ENCODE assay signal across 17 mouse cellular contexts in the genomic region with DNA sequence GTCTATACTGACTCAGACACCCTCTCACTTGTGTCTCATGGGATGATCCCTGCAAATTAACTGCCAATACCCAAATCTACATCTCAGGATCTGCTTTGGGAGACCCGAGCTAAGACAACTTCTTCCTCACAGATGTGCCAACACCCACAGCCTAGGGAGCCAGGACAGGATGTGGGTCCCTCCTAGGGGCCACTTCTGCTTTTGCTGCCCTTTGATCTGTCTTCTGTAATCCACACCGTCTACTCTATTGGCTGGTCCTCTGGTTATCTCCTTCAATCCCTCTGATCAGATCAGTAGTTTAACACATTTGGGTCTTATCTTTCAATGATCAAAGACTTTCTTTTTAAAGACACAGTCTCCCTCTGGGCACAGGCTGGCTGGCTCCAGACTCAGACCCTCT. TPM values are rescaled to one million over a fixed set of nuclear protein-coding genes. Genes with fewer than 3 reads are reported as not detected.
DNase-seq lines count a peak whose midpoint lies in the region; ATAC-seq and TF ChIP-seq lines count a peak whose summit lies in the region.
"Had no signal": no experiment of that assay in that cellular context is flagged by ENCODE, and none has a peak within 500 bp of the region (broad histone marks: within the 10 kb centered on the region; RNA-seq: fewer than 3 reads in every experiment).

No protein-coding gene starts in this region.

- no peak overlapping the region for H3K9ac ChIP-seq in heart, adult 2 months (ENCODE audit: low read depth, low read length)
- H3K9ac ChIP-seq: forebrain, embryonic 13.5 days; heart, embryonic 15.5 days; hindbrain, embryonic 15.5 days; limb, embryonic 13.5 days; lung, embryonic 14.5 days; midbrain, embryonic 13.5 days had no signal

- H3K27ac ChIP-seq in heart, adult 2 months = no peak overlapping the region
- H3K27ac ChIP-seq: forebrain, embryonic 13.5 days; gastrocnemius, adult 2 months; heart, embryonic 15.5 days; hindbrain, embryonic 15.5 days; limb, embryonic 13.5 days; midbrain, embryonic 13.5 days had no signal

- H3K79me2 ChIP-seq in heart, adult 2 months (replicated peaks; ENCODE audit: control insufficient read depth, insufficient read depth, low read length) = no peaks in the 10 kb centered on the region

- TF ChIP-seq POLR2A in heart, adult 2 months (IDR thresholded peaks at IDR 0.05; ENCODE audit: insufficient read depth, low read depth, low read length) = no peak

- TF ChIP-seq EP300 in heart, adult 2 months (IDR thresholded peaks at IDR 0.05; ENCODE audit: insufficient read depth, low read depth, low read length) = no peak

- WGBS in heart, adult 2 months = 38% methylated on average over 2 of the region's 2 CpGs

- H3K36me3 ChIP-seq in heart, adult 2 months (ENCODE audit: control insufficient read depth, insufficient read depth, low read length) = no peaks in the 10 kb centered on the region
- H3K36me3 ChIP-seq: heart, embryonic 15.5 days; hindbrain, embryonic 15.5 days; limb, embryonic 13.5 days; midbrain, embryonic 13.5 days had no signal

- peak; percentile 68 to 72 for ATAC-seq in hematopoietic stem cell, adult 5-6 weeks (replicated peaks in 1 of 2; ENCODE audit: insufficient read depth in 1 of 2, low FRiP score in 2 of 2, low TSS enrichment in 1 of 2, low read depth in 1 of 2, poor library complexity in 2 of 2, severe bottlenecking in 2 of 2)
- ATAC-seq: forebrain, embryonic 13.5 days; midbrain, embryonic 13.5 days had no signal

- H3K4me3 ChIP-seq in heart, adult 2 months = no peak overlapping the region
- H3K4me3 ChIP-seq: forebrain, embryonic 13.5 days; gastrocnemius, adult 2 months; heart, embryonic 15.5 days; hindbrain, embryonic 15.5 days; limb, embryonic 13.5 days; midbrain, embryonic 13.5 days had no signal

- intact Hi-C loops in heart, adult 2 months (cut with DNase I) = loop anchor here (1.0 kb wide), 1 partner anchor 23 kb away; no protein-coding TSS in a partner anchor

- peak; percentile 90 for DNase-seq in heart, adult 11 months
- DNase-seq in heart, adult 2 months = no peak
- DNase-seq in B cell, adult 2 months = peak; percentile 72 to 76
- peak; percentile 42 to 61 for DNase-seq in natural killer cell, adult 2 months (ENCODE audit: low spot score in 2 of 2)
- DNase-seq in layer of hippocampus, adult 9-10 months (ENCODE audit: low spot score) = no peak
- no peak for DNase-seq in c-Kit-positive CD71-positive TER-119-positive erythroid progenitor cells, embryonic 14.5 days (ENCODE audit: low spot score)
- DNase-seq in adrenal gland, postnatal 14 days = no peak
- DNase-seq: cerebellum, adult 9-11 months; gastrocnemius, adult 2 months; layer of hippocampus, adult 9-11 months had no signal

- H3K4me1 ChIP-seq in heart, adult 2 months (ENCODE audit: control insufficient read depth, insufficient read depth, low read length) = peaks cover 6% of the 10 kb centered on the region

- no peak for TF ChIP-seq CTCF in heart, adult 2 months (IDR thresholded peaks at IDR 0.05)

- no peaks in the 10 kb centered on the region for H3K27me3 ChIP-seq in heart, adult 2 months (ENCODE audit: control insufficient read depth, insufficient read depth, low read length)
- H3K27me3 ChIP-seq: forebrain, embryonic 13.5 days; heart, embryonic 15.5 days; hindbrain, embryonic 15.5 days; limb, embryonic 13.5 days; midbrain, embryonic 13.5 days had no signal

RNA-seq across cellular contexts. Expression of gene Map4k4, which starts 5.2 kb away (rescaled TPM):
- total RNA-seq in heart, adult 2 months (2021) = 100 to 1,000 TPM; 129 to 134 TPM
- polyA plus RNA-seq in heart, adult 2 months (2012; rRNA removed) = 85.2 and 133 TPM in 2 replicates
- total RNA-seq in hematopoietic stem cell, adult 5-6 weeks (2017) = 222 and 231 TPM in 2 replicates
- 140 and 141 TPM in 2 replicates for total RNA-seq in adrenal gland, postnatal 14 days (2021)

Comparison
In these comparisons a context has a peak if more than half of its experiments do, and no peak if none do; other contexts are left out.
1. DNase-seq: peak in heart, adult 11 months (single experiment), B cell, adult 2 months (2 of 2) and natural killer cell, adult 2 months (2 of 2); none in heart, adult 2 months (0 of 2), layer of hippocampus, adult 9-10 months (single experiment), c-Kit-positive CD71-positive TER-119-positive erythroid progenitor cells, embryonic 14.5 days (single experiment) and adrenal gland, postnatal 14 days (single experiment).